Mouse (Mus musculus): ENCODE measurements around the gene Adra2a. TPM values are rescaled to one million over a fixed set of nuclear protein-coding genes. Genes with fewer than 3 reads are reported as not detected.

Adra2a gene
- polyA plus RNA-seq, 1 experiment, result not detected

- no peak overlapping the region for H3K27ac ChIP-seq (replicated peaks; ENCODE audit: low read depth, low read length)
- H3K4me1 ChIP-seq (ENCODE audit: control insufficient read depth, insufficient read depth, insufficient read length, low read length), result 0 out of 2 replicates have a peak, but pooled peaks cover 9% of the 10 kb centered on the region
- H3K4me3 ChIP-seq (ENCODE audit: insufficient read depth, low read depth, low read length), result no peak overlapping the region
These were observed 4.4 kb downstream of the Adra2a start for GRCm38 (mm10) chr19:54048161-54048885.

GRCm38 (mm10) chr19:54051651-54052050 is 7.7 kb downstream of the Adra2a start:
- Histone ChIP-seq H3K4me1 (ENCODE audit: control insufficient read depth, insufficient read depth, insufficient read length, low read length) (0 out of 2 replicates have a peak, but pooled peaks cover 1% of the 10 kb centered on the region), H3K4me3 (ENCODE audit: insufficient read depth, low read depth, low read length) (no peak overlapping the region), H3K27ac (replicated peaks; ENCODE audit: low read depth, low read length) (no peak overlapping the region)

- no peak overlapping the region for H3K27ac ChIP-seq (replicated peaks; ENCODE audit: low read depth, low read length)
- no peak overlapping the region for H3K4me3 ChIP-seq (ENCODE audit: insufficient read depth, low read depth, low read length)
- no peaks in the 10 kb centered on the region for H3K4me1 ChIP-seq (ENCODE audit: control insufficient read depth, insufficient read depth, insufficient read length, low read length)
These were observed 11.9 kb downstream of the Adra2a start for GRCm38 (mm10) chr19:54055845-54056244.

- Histone ChIP-seq H3K4me3 (ENCODE audit: insufficient read depth, low read depth, low read length) (no peak overlapping the region), H3K27ac (replicated peaks; ENCODE audit: low read depth, low read length) (no peak overlapping the region), H3K4me1 (ENCODE audit: control insufficient read depth, insufficient read depth, insufficient read length, low read length) (no peaks in the 10 kb centered on the region)
These were observed 24.5 kb downstream of the Adra2a start for GRCm38 (mm10) chr19:54068447-54068846.

GRCm38 (mm10) chr19:54070521-54070920 is 26.6 kb downstream of the Adra2a start:
- Histone ChIP-seq H3K4me3 (ENCODE audit: insufficient read depth, low read depth, low read length) (no peak overlapping the region), H3K27ac (replicated peaks; ENCODE audit: low read depth, low read length) (no peak overlapping the region), H3K4me1 (ENCODE audit: control insufficient read depth, insufficient read depth, insufficient read length, low read length) (no peaks in the 10 kb centered on the region)

- Histone ChIP-seq H3K4me1 (ENCODE audit: control insufficient read depth, insufficient read depth, insufficient read length, low read length) (no peaks in the 10 kb centered on the region), H3K4me3 (ENCODE audit: insufficient read depth, low read depth, low read length) (no peak overlapping the region), H3K27ac (replicated peaks; ENCODE audit: low read depth, low read length) (no peak overlapping the region)
These were observed 28.4 kb downstream of the Adra2a start for GRCm38 (mm10) chr19:54072233-54072800.

GRCm38 (mm10) chr19:54076362-54077349 is 32.7 kb downstream of the Adra2a start:
- H3K27ac ChIP-seq (replicated peaks; ENCODE audit: low read depth, low read length), result no peak overlapping the region
- no peak overlapping the region for H3K4me3 ChIP-seq (ENCODE audit: insufficient read depth, low read depth, low read length)
- no peaks in the 10 kb centered on the region for H3K4me1 ChIP-seq (ENCODE audit: control insufficient read depth, insufficient read depth, insufficient read length, low read length)

- Histone ChIP-seq H3K27ac (replicated peaks; ENCODE audit: low read depth, low read length) (no peak overlapping the region), H3K4me1 (ENCODE audit: control insufficient read depth, insufficient read depth, insufficient read length, low read length) (no peaks in the 10 kb centered on the region), H3K4me3 (ENCODE audit: insufficient read depth, low read depth, low read length) (no peak overlapping the region)
These were observed 37.4 kb downstream of the Adra2a start for GRCm38 (mm10) chr19:54081303-54081702.

- Histone ChIP-seq H3K4me3 (ENCODE audit: insufficient read depth, low read depth, low read length) (no peak overlapping the region), H3K27ac (replicated peaks; ENCODE audit: low read depth, low read length) (no peak overlapping the region)
These were observed 37.8 kb downstream of the Adra2a start for GRCm38 (mm10) chr19:54081716-54082165.

GRCm38 (mm10) chr19:54087319-54087718 is 43.4 kb downstream of the Adra2a start:
- H3K27ac ChIP-seq (replicated peaks; ENCODE audit: low read depth, low read length), result no peak overlapping the region
- H3K4me1 ChIP-seq (ENCODE audit: control insufficient read depth, insufficient read depth, insufficient read length, low read length), result no peaks in the 10 kb centered on the region
- H3K4me3 ChIP-seq (ENCODE audit: insufficient read depth, low read depth, low read length), result no peak overlapping the region

More at GRCm38 (mm10) chr19:54081716-54082165, 37.8 kb downstream of the Adra2a start:
- no peaks in the 10 kb centered on the region for H3K4me1 ChIP-seq (ENCODE audit: control insufficient read depth, insufficient read depth, insufficient read length, low read length)

- H3K4me3 ChIP-seq (ENCODE audit: insufficient read depth, low read depth, low read length), result no peak overlapping the region
- H3K27ac ChIP-seq (replicated peaks; ENCODE audit: low read depth, low read length), result no peak overlapping the region
- no peaks in the 10 kb centered on the region for H3K4me1 ChIP-seq (ENCODE audit: control insufficient read depth, insufficient read depth, insufficient read length, low read length)
These were observed 49.6 kb downstream of the Adra2a start for GRCm38 (mm10) chr19:54093599-54093998.

GRCm38 (mm10) chr19:54095716-54096115 is 51.8 kb downstream of the Adra2a start:
- H3K4me1 ChIP-seq (ENCODE audit: control insufficient read depth, insufficient read depth, insufficient read length, low read length), result no peaks in the 10 kb centered on the region
- no peak overlapping the region for H3K4me3 ChIP-seq (ENCODE audit: insufficient read depth, low read depth, low read length)
- no peak overlapping the region for H3K27ac ChIP-seq (replicated peaks; ENCODE audit: low read depth, low read length)

GRCm38 (mm10) chr19:54098367-54098766 is 54.4 kb downstream of the Adra2a start:
- no peak overlapping the region for H3K4me3 ChIP-seq (ENCODE audit: insufficient read depth, low read depth, low read length)
- no peaks in the 10 kb centered on the region for H3K4me1 ChIP-seq (ENCODE audit: control insufficient read depth, insufficient read depth, insufficient read length, low read length)
- no peak overlapping the region for H3K27ac ChIP-seq (replicated peaks; ENCODE audit: low read depth, low read length)
